Mouse (Mus musculus): Measurements from ENCODE around the gene Coro2a. TPM values are rescaled to one million over a fixed set of nuclear protein-coding genes. Genes with fewer than 3 reads are reported as not detected.
"Not testable (repeated sequence)": the region's sequence is repeated elsewhere in the genome, so short reads cannot be mapped to it uniquely, and the experiment has no call there.

Coro2a gene
- polyA plus RNA-seq, 1 experiment, result 36.0 TPM

DNA sequence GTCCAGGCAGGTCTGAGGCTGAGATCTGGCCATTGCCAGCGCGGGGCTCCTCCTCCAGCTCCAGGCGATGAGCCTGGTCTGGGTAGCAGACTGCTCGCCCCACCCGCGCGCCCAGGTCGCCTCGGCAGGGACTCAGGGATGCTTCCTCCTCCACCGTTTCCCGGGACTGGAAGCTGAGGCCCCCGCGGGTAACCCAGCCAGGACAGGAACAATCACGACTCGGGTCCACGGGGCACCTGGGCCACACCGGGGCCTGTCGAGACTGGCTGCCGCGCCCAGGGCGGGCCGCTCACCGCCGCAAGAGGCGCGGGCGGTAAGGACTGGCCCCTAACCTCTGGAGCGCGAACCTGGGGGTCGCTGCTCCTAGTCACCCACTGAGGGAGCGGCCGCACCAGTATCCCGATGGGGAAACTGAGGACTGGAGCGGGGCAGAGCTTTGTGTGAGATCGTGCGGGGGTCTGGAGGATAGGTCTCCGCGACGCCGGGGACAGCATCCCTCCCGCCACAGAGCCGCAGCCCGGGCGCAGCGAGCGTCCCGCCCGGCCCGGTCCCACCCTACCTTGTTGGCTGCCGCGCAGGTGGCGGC, 651 bp downstream of the Coro2a start:
- peak overlapping the region; percentile 70 for H3K27ac ChIP-seq (ENCODE audit: insufficient read depth, low read length)
- H3K4me1 ChIP-seq (ENCODE audit: control insufficient read depth, insufficient read depth, insufficient read length), result peaks cover 20% of the 10 kb centered on the region; the same call in 1 of the 2 replicates
- H3K36me3 ChIP-seq (ENCODE audit: control insufficient read depth, insufficient read depth, low read length), result no peaks in the 10 kb centered on the region
- WGBS, result under 1% methylated on average over 52 of the region's 52 CpGs
- H3K27me3 ChIP-seq (ENCODE audit: control insufficient read depth, insufficient read depth, low read length), result peaks cover 2% of the 10 kb centered on the region; the same call in 1 of the 2 replicates
- H3K4me3 ChIP-seq (ENCODE audit: extremely low read depth, insufficient read depth, insufficient read length), result peak overlapping the region; percentile 98
- DNase-seq (ENCODE audit: low read depth in 1 of 2, low spot score in 2 of 2), result peak in 1 of 2 experiments; percentile 25
- no peak for TF ChIP-seq POLR2A (IDR thresholded peaks at IDR 0.05; ENCODE audit: low read depth, low read length)
- TF ChIP-seq CTCF (IDR thresholded peaks at IDR 0.05; ENCODE audit: extremely low read depth, insufficient read depth, insufficient read length, insufficient replicate concordance), result no peak

DNA sequence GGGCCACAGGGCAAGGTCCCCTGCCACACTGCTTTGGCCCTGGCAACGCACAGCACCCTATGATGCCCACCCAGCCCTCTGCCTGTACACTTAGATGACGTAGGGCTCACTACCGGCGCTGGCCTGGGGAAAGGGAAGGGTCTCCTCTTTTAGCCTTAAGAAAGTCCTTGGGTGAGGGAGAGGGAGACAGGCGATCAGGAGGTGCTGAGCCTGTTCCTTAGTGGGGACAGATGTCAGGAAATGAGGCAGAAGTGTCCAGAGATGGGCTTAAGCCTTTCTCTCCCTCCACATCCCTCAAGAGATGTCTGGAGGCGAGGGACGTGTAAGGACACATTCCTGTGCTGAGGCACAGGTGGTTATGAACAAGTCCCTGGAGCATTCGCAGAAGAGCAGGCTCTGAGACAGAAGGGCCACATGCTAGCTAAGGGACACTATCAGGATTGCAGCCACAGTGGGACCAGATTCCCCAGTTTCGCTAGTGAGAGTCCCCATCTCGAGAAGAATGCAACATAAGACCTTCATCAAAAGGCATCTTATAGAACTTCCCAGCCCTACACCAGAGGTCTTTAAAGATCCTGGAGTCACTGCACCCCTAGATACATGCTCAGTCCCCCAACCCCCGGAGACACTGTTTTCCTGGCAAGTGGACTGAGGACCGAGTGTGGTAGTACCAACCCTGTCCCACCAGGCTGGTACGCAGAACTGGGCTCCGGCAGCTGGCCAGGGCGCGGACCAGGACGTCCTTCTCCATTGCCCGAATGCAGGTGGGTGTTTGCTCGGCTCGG, 1.3 kb downstream of the Coro2a start:
- Histone ChIP-seq H3K4me3 (ENCODE audit: extremely low read depth, insufficient read depth, insufficient read length) (peak overlapping the region; percentile 98), H3K36me3 (ENCODE audit: control insufficient read depth, insufficient read depth, low read length) (no peaks in the 10 kb centered on the region), H3K4me1 (ENCODE audit: control insufficient read depth, insufficient read depth, insufficient read length) (peaks cover 25% of the 10 kb centered on the region; the same call in 1 of the 2 replicates), H3K27me3 (ENCODE audit: control insufficient read depth, insufficient read depth, low read length) (peaks cover 2% of the 10 kb centered on the region; the same call in 1 of the 2 replicates), H3K27ac (ENCODE audit: insufficient read depth, low read length) (peak overlapping the region; percentile 70)
- WGBS, result 18% methylated on average over 20 of the region's 20 CpGs
- no peak for DNase-seq (ENCODE audit: low read depth in 1 of 2, low spot score in 2 of 2)
- no peak for TF ChIP-seq POLR2A (IDR thresholded peaks at IDR 0.05; ENCODE audit: low read depth, low read length)
- TF ChIP-seq CTCF (IDR thresholded peaks at IDR 0.05; ENCODE audit: extremely low read depth, insufficient read depth, insufficient read length, insufficient replicate concordance), result no peak

DNA sequence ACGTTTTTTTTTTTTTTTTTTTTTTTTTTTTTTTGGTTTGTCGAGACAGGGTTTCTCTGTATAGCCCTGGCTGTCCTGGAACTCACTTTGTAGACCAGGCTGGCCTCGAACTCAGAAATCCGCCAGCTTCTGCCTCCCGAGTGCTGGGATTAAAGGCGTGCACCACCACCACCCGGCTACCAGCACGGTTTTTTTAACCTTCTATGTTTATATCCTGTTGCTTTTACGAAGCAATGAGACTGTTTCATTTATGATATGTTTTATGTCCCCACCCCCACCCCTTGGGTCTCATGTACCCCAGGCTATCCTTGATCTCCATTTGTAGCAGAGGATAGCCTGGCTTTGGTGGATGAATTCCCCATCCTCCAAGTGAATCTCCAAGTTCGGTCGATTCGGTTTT, 2.4 kb downstream of the Coro2a start:
- H3K4me3 ChIP-seq (ENCODE audit: extremely low read depth, insufficient read depth, insufficient read length), result peak overlapping the region; percentile 1; the same call in 1 of the 2 replicates
- H3K4me1 ChIP-seq (ENCODE audit: control insufficient read depth, insufficient read depth, insufficient read length), result peaks cover 25% of the 10 kb centered on the region; the same call in 1 of the 2 replicates
- not testable (repeated sequence) for H3K36me3 ChIP-seq (ENCODE audit: control insufficient read depth, insufficient read depth, low read length); H3K27ac ChIP-seq (ENCODE audit: insufficient read depth, low read length); H3K27me3 ChIP-seq (ENCODE audit: control insufficient read depth, insufficient read depth, low read length); DNase-seq (ENCODE audit: low read depth in 1 of 2, low spot score in 2 of 2)
- 45% methylated on average over 12 of the region's 12 CpGs for WGBS

DNA sequence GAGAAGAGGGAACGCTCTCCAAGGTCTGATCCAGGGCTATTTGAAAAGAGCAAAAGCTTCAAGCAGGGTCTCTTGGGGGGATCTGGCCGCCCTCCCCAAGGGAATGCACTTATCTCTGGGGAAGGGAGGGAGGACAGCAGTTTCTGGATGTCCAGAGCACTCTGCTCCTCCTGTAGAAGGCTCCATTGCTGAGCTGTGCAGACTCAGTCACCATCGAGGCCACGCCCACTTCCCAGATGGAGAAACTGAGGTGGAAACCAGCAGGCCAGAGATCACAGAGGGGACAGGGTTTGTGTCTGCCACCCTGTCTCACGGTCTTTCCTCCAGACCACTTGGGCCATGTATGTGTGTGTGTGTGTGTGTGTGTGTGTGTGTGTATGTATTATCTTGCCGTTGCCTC, 3.0 kb downstream of the Coro2a start:
- Histone ChIP-seq H3K27ac (ENCODE audit: insufficient read depth, low read length) (peak overlapping the region; percentile 42; the same call in 1 of the 2 replicates), H3K4me3 (ENCODE audit: extremely low read depth, insufficient read depth, insufficient read length) (peak overlapping the region; percentile 23; the same call in 1 of the 2 replicates), H3K27me3 (ENCODE audit: control insufficient read depth, insufficient read depth, low read length) (peaks cover 2% of the 10 kb centered on the region; the same call in 1 of the 2 replicates), H3K4me1 (ENCODE audit: control insufficient read depth, insufficient read depth, insufficient read length) (peaks cover 25% of the 10 kb centered on the region; the same call in 1 of the 2 replicates), H3K36me3 (ENCODE audit: control insufficient read depth, insufficient read depth, low read length) (no peaks in the 10 kb centered on the region)
- no peak for DNase-seq (ENCODE audit: low read depth in 1 of 2, low spot score in 2 of 2)
- WGBS, result 22% methylated on average over 6 of the region's 6 CpGs
- TF ChIP-seq CTCF (IDR thresholded peaks at IDR 0.05; ENCODE audit: extremely low read depth, insufficient read depth, insufficient read length, insufficient replicate concordance) (no peak), POLR2A (IDR thresholded peaks at IDR 0.05; ENCODE audit: low read depth, low read length) (no peak)

GRCm38 (mm10) chr4:46598111-46598510, 3.9 kb downstream of the Coro2a start:
- peak overlapping the region; percentile 70 for H3K27ac ChIP-seq (ENCODE audit: insufficient read depth, low read length)

DNA sequence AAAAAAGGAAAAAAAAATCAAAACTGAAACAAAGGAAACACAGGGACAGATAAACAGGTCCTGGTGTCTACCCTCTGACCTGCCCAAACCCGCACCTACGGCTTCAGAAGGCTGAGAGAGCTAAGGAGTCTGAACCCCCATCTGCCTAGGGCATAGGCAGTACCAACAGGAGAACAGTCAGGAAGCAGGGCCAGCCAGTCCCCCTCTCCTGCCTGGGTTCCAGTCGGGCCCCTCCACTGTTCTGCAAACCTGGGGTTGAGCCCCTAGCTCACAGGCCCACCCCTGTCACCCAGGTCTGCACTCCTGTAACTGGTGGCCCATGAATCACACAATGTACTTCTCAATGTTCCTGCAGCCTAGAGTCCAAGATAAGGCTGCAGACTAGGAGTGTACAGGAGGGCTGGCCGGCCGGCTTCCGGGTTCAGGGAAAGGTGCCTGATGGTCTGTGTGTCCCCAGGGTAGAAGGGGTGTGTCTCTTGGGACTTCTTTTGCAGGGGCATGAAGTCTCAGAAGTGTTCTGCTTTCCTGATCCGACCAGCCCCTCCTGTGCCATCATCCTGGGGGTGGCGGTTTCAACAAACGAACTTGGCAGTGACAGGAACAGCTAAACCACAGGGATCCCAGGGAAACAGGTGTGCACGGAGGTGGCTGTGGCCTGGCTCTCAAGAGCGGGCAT, 4.6 kb downstream of the Coro2a start:
- peak in 1 of 2 experiments; percentile 49 for DNase-seq (ENCODE audit: low read depth in 1 of 2, low spot score in 2 of 2)
- peak overlapping the region; percentile 70 for H3K27ac ChIP-seq (ENCODE audit: insufficient read depth, low read length)
- peaks cover 2% of the 10 kb centered on the region; the same call in 1 of the 2 replicates for H3K27me3 ChIP-seq (ENCODE audit: control insufficient read depth, insufficient read depth, low read length)
- H3K4me3 ChIP-seq (ENCODE audit: extremely low read depth, insufficient read depth, insufficient read length), result peak overlapping the region; percentile 32
- 15% methylated on average over 11 of the region's 11 CpGs for WGBS
- H3K36me3 ChIP-seq (ENCODE audit: control insufficient read depth, insufficient read depth, low read length), result no peaks in the 10 kb centered on the region; the same call in 1 of the 2 replicates
- peaks cover 30% of the 10 kb centered on the region; the same call in 1 of the 2 replicates for H3K4me1 ChIP-seq (ENCODE audit: control insufficient read depth, insufficient read depth, insufficient read length)
- TF ChIP-seq POLR2A (IDR thresholded peaks at IDR 0.05; ENCODE audit: low read depth, low read length) (no peak), CTCF (IDR thresholded peaks at IDR 0.05; ENCODE audit: extremely low read depth, insufficient read depth, insufficient read length, insufficient replicate concordance) (no peak)

More at GRCm38 (mm10) chr4:46598111-46598510, 3.9 kb downstream of the Coro2a start:
- no peaks in the 10 kb centered on the region for H3K36me3 ChIP-seq (ENCODE audit: control insufficient read depth, insufficient read depth, low read length)
- H3K4me1 ChIP-seq (ENCODE audit: control insufficient read depth, insufficient read depth, insufficient read length), result peaks cover 25% of the 10 kb centered on the region; the same call in 1 of the 2 replicates
- peaks cover 2% of the 10 kb centered on the region; the same call in 1 of the 2 replicates for H3K27me3 ChIP-seq (ENCODE audit: control insufficient read depth, insufficient read depth, low read length)
- H3K4me3 ChIP-seq (ENCODE audit: extremely low read depth, insufficient read depth, insufficient read length), result peak overlapping the region; percentile 32
- TF ChIP-seq CTCF (IDR thresholded peaks at IDR 0.05; ENCODE audit: extremely low read depth, insufficient read depth, insufficient read length, insufficient replicate concordance) (no peak), POLR2A (IDR thresholded peaks at IDR 0.05; ENCODE audit: low read depth, low read length) (no peak)
- DNase-seq (ENCODE audit: low read depth in 1 of 2, low spot score in 2 of 2), result no peak
- 10% methylated on average over 10 of the region's 10 CpGs for WGBS
